Mouse (Mus musculus): Measurements from ENCODE around the gene Dtx2. TPM values are rescaled to one million over a fixed set of nuclear protein-coding genes. Genes with fewer than 3 reads are reported as not detected.
A peak's percentile ranks its signal among the peaks of the same experiment; 100 is the strongest.

Gene Dtx2
- polyA plus RNA-seq, 1 experiment from 2014 or later, result 36.5 TPM

DNA sequence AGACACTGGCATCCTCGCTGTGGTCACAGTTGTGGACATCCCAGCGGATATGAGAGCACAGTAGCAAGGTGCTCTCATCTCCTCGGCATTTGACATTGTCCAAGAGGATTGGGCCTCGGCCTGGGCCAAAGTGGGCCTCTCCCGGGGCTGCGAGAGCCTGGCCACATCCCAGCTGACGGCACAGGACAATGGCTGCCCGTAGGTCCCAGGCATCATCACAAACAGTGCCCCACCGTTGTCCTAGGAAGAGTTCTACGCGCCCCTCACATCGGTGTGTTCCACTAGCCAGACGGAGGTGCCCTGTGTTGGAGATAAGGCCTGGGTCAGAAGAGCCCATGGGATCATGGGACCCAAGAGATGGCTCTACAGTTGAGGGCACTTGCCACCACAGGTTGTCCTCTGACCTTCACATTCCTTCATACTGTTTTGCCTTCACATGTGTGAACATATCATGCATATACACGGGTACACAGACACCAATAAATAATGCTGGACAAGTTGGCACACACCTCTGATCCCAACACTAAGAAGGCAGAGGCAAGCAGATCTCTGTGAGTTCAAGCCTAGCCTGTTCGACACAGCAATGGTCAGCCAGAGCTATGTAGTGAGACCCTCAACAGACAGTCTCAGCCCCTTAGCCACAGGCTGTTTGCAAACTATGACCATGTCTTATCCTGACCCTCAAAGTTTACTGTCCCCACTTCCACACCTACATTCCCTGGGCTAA is 33.5 kb upstream of the Dtx2 start:
- no peaks in the 10 kb centered on the region for H3K27me3 ChIP-seq
- peak overlapping the region; percentile 95 for H3K27ac ChIP-seq (replicated peaks)
- ATAC-seq (ENCODE audit: insufficient number of reproducible peaks, low FRiP score, low TSS enrichment, low read depth), result no peak
- peaks cover 25% of the 10 kb centered on the region for H3K4me1 ChIP-seq
- H3K9me3 ChIP-seq (replicated peaks), result no peaks in the 10 kb centered on the region
- no peak overlapping the region for H3K9ac ChIP-seq
- no peak overlapping the region for H3K4me3 ChIP-seq (replicated peaks)
- H3K36me3 ChIP-seq, result no peaks in the 10 kb centered on the region
- 93% methylated on average over 15 of the region's 15 CpGs for WGBS
- 0 out of 2 replicates have a peak overlapping the region, but pooled peaks have one; percentile 86 for H3K4me2 ChIP-seq (replicated peaks)

DNA sequence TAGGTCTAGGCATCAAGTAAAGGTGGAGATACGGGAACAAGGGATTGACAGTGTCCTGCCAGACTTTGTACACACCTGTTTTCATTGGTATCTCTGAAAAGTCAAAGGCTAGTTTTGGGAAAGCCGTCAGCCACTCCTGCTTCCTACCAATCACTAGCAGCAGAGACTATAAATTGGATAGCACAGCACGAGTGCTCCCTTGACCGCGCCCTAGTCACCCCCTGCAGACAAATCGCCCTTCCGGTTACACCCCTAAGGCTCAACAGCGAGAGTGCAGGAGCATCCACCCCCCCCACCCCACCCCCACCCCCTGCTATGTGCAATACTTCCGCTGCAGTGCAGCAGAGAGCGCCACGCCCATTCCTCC is 32.5 kb upstream of the Dtx2 start:
- Histone ChIP-seq H3K9me3 (replicated peaks) (no peaks in the 10 kb centered on the region), H3K9ac (no peak overlapping the region), H3K4me2 (replicated peaks) (peak overlapping the region; percentile 86), H3K27ac (replicated peaks) (peak overlapping the region; percentile 95), H3K36me3 (no peaks in the 10 kb centered on the region), H3K4me3 (replicated peaks) (peak overlapping the region; percentile 71), H3K27me3 (no peaks in the 10 kb centered on the region), H3K4me1 (peaks cover 25% of the 10 kb centered on the region)
- WGBS, result 0% methylated on average over 11 of the region's 11 CpGs
- ATAC-seq (ENCODE audit: insufficient number of reproducible peaks, low FRiP score, low TSS enrichment, low read depth), result no peak

DNA sequence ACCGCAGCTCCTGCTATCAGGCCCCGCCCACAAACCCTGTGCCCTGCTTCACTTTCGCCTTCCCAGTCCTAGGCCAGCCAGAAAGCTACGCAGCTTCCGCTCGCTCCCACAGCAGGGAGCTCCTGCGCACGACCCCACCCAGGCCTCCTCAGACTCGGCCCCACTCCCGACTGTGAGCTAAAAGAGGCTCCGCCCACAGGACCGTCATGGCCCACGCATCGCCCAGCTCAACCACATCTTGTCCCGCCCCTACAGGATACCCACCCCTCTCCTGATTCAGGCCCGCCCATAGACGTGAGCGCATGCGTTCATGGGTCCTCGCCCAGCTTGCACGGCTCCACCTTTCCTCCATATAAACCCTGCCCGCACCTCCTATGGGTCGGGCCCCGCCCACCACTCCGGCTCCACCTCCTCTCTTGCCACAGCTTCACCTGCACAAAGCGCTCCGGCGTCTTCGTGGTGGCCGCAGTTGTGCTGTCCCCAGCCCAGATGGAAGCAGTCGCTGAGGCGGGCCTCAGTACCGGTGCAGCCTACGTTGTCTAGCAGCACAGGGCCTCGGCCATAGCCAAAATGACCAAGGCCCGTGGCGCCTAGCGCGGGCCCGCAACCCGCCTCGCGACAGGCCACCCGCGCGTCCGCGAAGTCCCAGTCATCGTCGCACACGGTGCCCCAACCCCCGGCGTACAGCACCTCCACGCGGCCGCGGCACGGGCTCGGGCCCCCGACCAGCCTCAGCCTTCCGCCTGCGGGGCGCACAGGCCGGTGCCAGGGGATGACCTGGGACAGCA is 31.9 kb upstream of the Dtx2 start:
- WGBS, result under 1% methylated on average over 63 of the region's 64 CpGs
- H3K27me3 ChIP-seq, result no peaks in the 10 kb centered on the region
- H3K36me3 ChIP-seq, result no peaks in the 10 kb centered on the region
- peak overlapping the region; percentile 95 for H3K27ac ChIP-seq (replicated peaks)
- ATAC-seq (ENCODE audit: insufficient number of reproducible peaks, low FRiP score, low TSS enrichment, low read depth), result peak; percentile 96
- peak overlapping the region; percentile 86 for H3K4me2 ChIP-seq (replicated peaks)
- H3K4me3 ChIP-seq (replicated peaks), result peak overlapping the region; percentile 71
- H3K9me3 ChIP-seq (replicated peaks), result no peaks in the 10 kb centered on the region
- peaks cover 25% of the 10 kb centered on the region for H3K4me1 ChIP-seq
- H3K9ac ChIP-seq, result peak overlapping the region; percentile 85

DNA sequence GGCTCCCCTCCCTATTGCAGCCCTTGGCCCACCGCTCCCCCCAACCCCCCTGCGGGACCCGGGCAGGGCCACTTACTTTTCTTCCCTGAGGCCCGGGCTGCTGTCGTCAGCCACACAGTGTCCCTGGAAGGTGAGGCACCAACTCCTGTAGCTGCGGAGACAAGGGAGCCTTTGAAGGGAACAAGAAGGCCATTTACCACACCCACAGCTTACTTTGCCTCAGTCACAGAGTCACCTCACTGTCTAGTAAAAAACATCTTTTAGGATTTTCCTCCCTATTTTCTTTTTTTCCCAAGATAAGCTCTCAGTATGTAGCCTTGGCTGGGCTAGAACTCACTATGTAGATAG is 31.3 kb upstream of the Dtx2 start:
- H3K4me1 ChIP-seq, result peaks cover 23% of the 10 kb centered on the region
- H3K9ac ChIP-seq, result peak overlapping the region; percentile 85
- WGBS, result 6% methylated on average over 6 of the region's 6 CpGs
- H3K36me3 ChIP-seq, result no peaks in the 10 kb centered on the region
- peak overlapping the region; percentile 95 for H3K27ac ChIP-seq (replicated peaks)
- H3K9me3 ChIP-seq (replicated peaks), result no peaks in the 10 kb centered on the region
- H3K4me2 ChIP-seq (replicated peaks), result peak overlapping the region; percentile 86
- H3K27me3 ChIP-seq, result no peaks in the 10 kb centered on the region
- no peak for ATAC-seq (ENCODE audit: insufficient number of reproducible peaks, low FRiP score, low TSS enrichment, low read depth)
- H3K4me3 ChIP-seq (replicated peaks), result peak overlapping the region; percentile 71

DNA sequence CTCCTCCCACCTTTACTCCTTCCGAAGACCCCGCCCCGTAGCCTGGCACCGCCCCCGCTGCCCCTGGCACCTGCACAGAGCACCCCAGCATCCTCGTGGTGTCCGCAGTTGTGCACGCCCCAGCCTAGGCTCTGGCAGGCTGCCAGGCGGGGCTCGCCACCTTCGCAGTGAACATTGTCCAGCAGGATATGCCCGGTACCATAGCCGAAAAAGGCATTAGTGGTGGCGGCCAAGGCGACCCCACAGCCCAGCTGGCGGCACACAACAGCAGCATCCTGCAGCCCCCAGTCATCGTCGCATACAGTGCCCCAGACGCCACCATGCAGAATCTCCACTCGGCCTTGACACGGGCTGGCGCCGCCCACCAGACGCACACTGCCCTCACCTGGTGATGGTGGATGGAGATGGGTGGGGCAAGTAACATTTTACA is 29.1 kb upstream of the Dtx2 start:
- Histone ChIP-seq H3K4me2 (replicated peaks) (peak overlapping the region; percentile 48), H3K9ac (no peak overlapping the region; the same call in 1 of the 2 replicates), H3K36me3 (no peaks in the 10 kb centered on the region), H3K4me1 (peaks cover 21% of the 10 kb centered on the region), H3K27me3 (no peaks in the 10 kb centered on the region), H3K4me3 (replicated peaks) (peak overlapping the region; percentile 22), H3K9me3 (replicated peaks) (no peaks in the 10 kb centered on the region), H3K27ac (replicated peaks) (no peak overlapping the region)
- ATAC-seq (ENCODE audit: insufficient number of reproducible peaks, low FRiP score, low TSS enrichment, low read depth), result no peak
- WGBS, result 11% methylated on average over 24 of the region's 24 CpGs

DNA sequence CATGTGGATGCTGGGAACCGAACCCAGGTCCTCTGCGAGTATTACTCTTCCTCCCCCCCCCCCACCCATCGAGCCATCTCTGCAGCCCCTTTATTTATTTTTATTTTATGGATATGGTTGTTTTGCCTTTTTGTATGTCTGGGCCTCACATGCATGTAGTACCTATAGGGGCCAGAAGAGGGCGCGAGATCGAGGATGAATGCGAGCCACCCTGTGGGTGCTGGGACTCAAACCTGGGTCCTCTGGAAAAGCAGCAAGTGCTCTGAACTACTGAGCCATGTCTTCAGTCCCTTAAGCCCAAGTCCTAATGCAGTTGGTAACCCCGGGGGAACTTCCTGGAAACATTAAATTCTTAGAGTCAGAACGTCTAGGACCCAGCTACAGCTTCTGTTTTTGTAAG is 27.7 kb upstream of the Dtx2 start:
- no peak overlapping the region for H3K27ac ChIP-seq (replicated peaks)
- ATAC-seq (ENCODE audit: insufficient number of reproducible peaks, low FRiP score, low TSS enrichment, low read depth), result no peak
- 62% methylated on average over 9 of the region's 9 CpGs for WGBS
- no peaks in the 10 kb centered on the region for H3K27me3 ChIP-seq
- H3K4me3 ChIP-seq (replicated peaks), result no peak overlapping the region
- no peaks in the 10 kb centered on the region for H3K9me3 ChIP-seq (replicated peaks)
- H3K4me2 ChIP-seq (replicated peaks), result no peak overlapping the region
- no peaks in the 10 kb centered on the region for H3K36me3 ChIP-seq
- H3K4me1 ChIP-seq, result peaks cover 16% of the 10 kb centered on the region
- no peak overlapping the region for H3K9ac ChIP-seq

DNA sequence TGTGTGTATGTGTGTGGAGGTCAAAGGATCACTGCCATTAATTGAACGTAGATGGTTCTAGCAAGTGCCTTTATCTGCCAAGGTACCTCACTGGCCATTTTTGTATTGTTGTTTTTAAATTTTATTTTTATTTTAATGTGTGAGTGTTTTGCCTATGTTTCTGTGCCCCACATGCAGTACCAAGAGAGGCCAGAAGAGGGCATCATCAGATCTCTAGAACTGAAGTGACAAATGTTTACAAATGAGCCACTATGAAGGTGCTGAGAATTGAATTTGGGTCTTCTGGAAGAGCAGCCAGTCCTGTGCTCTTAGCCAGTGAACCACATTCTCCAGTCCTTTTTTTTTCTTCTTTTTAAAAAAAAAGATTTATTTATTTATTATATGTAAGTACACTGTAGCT is 25.8 kb upstream of the Dtx2 start:
- Histone ChIP-seq H3K9ac (no peak overlapping the region), H3K27me3 (no peaks in the 10 kb centered on the region), H3K9me3 (replicated peaks) (no peaks in the 10 kb centered on the region), H3K4me3 (replicated peaks) (no peak overlapping the region), H3K4me2 (replicated peaks) (no peak overlapping the region), H3K36me3 (no peaks in the 10 kb centered on the region), H3K4me1 (peaks cover 8% of the 10 kb centered on the region), H3K27ac (replicated peaks) (no peak overlapping the region)
- WGBS, result 52% methylated on average over 1 of the region's 1 CpGs
- ATAC-seq (ENCODE audit: insufficient number of reproducible peaks, low FRiP score, low TSS enrichment, low read depth), result no peak

DNA sequence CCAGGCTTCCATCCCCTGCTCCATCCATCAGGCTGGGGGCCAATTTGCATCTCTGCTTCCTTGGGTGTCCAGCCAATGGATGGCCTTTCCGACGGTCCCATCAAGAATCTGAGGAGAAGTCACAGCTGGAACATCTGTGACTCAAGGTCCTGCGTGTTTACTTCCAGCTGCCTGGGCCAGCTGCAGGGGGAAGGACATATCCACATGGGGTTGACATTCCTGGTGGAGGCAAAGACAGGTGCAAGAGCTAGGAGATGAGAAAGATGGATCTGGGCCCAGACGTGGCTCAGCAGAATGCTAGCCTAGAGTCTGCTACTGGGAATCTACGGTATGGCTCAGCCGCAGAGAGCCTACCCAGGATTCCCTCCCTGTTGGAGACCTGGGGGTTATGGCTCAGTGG is 24.4 kb upstream of the Dtx2 start:
- no peak for ATAC-seq (ENCODE audit: insufficient number of reproducible peaks, low FRiP score, low TSS enrichment, low read depth)
- 75% methylated on average over 6 of the region's 6 CpGs for WGBS

DNA sequence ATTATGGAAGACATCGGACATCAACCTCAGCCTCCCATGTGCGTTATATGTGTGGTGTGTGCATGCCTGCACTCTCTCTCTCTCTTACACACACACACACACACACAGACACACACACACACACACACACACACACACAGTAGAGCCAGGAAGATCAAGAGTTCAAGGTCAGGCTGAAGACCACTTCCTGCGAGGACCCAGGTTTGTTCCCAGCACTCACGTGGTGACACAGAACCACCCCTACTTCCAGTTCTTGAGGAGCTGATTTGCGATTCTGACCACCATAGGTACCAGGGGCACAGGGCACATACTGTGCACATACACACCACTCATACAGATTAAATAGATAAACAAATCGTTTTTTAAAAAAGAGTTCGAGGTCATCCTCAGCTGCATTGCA is 22.7 kb upstream of the Dtx2 start:
- WGBS, result 87% methylated on average over 7 of the region's 7 CpGs
- Histone ChIP-seq H3K27me3 (no peaks in the 10 kb centered on the region), H3K27ac (replicated peaks) (no peak overlapping the region), H3K4me3 (replicated peaks) (no peak overlapping the region), H3K4me1 (peaks cover 6% of the 10 kb centered on the region; the same call in 1 of the 2 replicates), H3K9me3 (replicated peaks) (no peaks in the 10 kb centered on the region), H3K4me2 (replicated peaks) (no peak overlapping the region), H3K36me3 (no peaks in the 10 kb centered on the region), H3K9ac (no peak overlapping the region)
- no peak for ATAC-seq (ENCODE audit: insufficient number of reproducible peaks, low FRiP score, low TSS enrichment, low read depth)

More for the DNA sequence above, 24.4 kb upstream of the Dtx2 start:
- Histone ChIP-seq H3K9ac (no peak overlapping the region), H3K27ac (replicated peaks) (no peak overlapping the region), H3K4me1 (peaks cover 11% of the 10 kb centered on the region), H3K4me3 (replicated peaks) (no peak overlapping the region), H3K36me3 (no peaks in the 10 kb centered on the region), H3K4me2 (replicated peaks) (no peak overlapping the region), H3K27me3 (no peaks in the 10 kb centered on the region), H3K9me3 (replicated peaks) (no peaks in the 10 kb centered on the region)

DNA sequence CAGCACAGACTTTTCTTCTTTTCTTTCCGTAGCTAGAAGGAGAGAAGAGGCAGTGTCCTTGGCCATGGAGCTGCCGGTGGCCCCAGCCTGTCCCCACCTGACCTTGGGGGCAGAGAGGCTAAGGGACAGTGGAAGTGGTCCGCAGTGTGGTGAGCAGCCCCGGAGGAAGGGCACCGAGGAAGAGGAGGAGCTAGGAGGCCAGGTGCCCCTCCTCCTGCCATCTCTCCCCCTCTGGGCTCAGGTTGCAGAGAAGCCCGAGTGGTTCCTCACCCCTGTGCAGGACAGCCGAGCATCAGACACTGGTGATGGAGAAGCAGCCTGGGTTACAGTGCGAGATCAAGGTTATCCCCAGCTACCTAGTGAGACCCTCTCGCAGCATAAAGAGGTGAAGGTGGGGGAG is 20.2 kb upstream of the Dtx2 start, which contains the start of gene Ssc4d:
Ssc4d (minus strand) TSS at position 167 of the 400 bp plus-strand sequence.
- Histone ChIP-seq H3K9me3 (replicated peaks) (no peaks in the 10 kb centered on the region), H3K36me3 (no peaks in the 10 kb centered on the region), H3K27ac (replicated peaks) (no peak within 1 kb of the TSS), H3K4me1 (peaks cover 6% of the 10 kb centered on the region; the same call in 1 of the 2 replicates), H3K9ac (no peak within 1 kb of the TSS), H3K4me2 (replicated peaks) (0 out of 2 replicates have a peak within 1 kb of the TSS, but pooled peaks have one; percentile 24), H3K4me3 (replicated peaks) (peak within 1 kb of the TSS; percentile 19), H3K27me3 (no peaks in the 10 kb centered on the region)
- ATAC-seq (ENCODE audit: insufficient number of reproducible peaks, low FRiP score, low TSS enrichment, low read depth), result no peak
- 14% methylated on average over 9 of the region's 9 CpGs for WGBS

DNA sequence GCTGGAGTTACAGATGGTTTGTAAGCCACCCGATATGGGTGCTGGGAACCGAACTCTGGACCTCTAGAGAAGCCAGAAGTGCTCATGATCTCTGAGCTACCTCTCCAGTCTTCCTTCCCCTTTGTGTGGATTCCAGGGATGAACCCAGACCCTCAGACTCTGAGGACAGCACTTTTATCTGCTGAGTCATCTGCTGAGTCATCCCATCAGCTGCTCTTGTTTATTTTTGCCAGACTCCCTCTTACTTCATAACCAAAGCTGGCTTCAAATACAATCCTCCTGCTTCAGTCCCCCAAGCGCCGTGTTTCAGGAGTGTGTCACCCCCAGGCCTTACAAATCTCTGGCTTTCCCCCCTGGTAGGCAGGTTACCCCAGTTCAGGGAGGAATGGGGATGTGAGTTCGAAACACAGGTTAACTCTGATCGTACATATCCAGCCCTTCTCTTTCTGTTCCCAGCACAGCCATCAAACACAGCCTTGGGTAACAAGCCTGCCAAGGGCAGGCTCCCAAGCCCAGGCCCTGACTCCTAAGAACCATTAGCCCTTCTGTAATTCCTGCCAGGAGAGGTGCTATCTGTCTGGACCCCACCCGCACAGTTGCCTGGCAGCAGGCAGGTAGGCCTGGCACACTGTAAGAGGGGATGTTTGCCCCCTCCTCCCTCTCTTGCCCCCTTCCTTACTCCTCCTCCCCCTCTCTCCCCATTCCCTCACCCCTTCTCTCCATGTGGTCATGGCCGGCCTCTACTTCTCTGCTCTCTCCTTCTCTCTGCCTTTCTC is 18.5 kb upstream of the Dtx2 start:
- Histone ChIP-seq H3K9ac (no peak overlapping the region), H3K4me3 (replicated peaks) (no peak overlapping the region), H3K4me2 (replicated peaks) (no peak overlapping the region), H3K36me3 (no peaks in the 10 kb centered on the region), H3K9me3 (replicated peaks) (no peaks in the 10 kb centered on the region), H3K27me3 (no peaks in the 10 kb centered on the region), H3K27ac (replicated peaks) (no peak overlapping the region), H3K4me1 (peaks cover 6% of the 10 kb centered on the region; the same call in 1 of the 2 replicates)
- no peak for ATAC-seq (ENCODE audit: insufficient number of reproducible peaks, low FRiP score, low TSS enrichment, low read depth)
- 91% methylated on average over 8 of the region's 8 CpGs for WGBS

Measured in embryonic facial prominence, embryonic 15.5 days (tissue).